Mouse (Mus musculus): ENCODE data around the gene L3mbtl1.

The L3mbtl1 gene

DNA sequence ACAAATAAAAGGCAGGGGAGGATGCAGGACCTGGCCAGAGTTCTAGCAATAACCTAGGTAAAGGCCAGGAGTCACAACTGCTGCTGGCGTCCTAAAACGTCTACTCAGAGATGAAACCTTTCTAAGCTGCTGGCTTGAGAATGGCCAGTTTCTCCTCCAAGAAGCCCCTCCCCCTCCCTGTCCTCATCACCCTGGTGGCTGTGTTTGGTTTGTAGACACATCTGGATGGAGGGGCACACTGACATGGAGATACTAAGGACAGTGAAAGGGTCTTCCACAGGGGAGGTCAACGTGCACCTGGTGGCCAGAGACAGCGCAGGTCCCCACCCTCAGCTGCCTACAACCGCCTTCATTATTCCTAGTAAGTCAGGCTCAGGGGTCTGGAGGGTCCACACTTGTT, 3.7 kb downstream of the L3mbtl1 start:
- DNase-seq: no peak

DNA sequence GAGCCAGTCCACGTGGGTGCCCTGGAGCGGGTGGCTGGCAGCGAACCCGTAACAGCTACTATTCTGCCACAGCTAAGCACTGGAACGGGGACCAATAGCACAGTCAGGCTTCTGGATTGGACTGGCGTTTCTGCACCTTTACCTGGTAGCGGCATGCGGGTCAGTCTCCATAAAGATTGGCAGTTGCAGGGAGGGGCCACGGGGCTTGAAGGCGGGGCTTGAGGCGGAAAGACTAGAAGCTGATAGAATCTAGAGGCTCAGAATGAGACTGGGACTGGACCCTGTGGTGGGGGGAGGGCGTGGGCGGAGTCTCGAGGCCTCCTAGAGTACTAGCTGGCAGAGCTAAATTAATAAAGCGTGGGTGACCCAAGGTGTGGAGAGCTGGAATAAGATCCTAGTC, 4.5 kb downstream of the L3mbtl1 start:
- DNase-seq: peak; percentile 32 to 50

DNA sequence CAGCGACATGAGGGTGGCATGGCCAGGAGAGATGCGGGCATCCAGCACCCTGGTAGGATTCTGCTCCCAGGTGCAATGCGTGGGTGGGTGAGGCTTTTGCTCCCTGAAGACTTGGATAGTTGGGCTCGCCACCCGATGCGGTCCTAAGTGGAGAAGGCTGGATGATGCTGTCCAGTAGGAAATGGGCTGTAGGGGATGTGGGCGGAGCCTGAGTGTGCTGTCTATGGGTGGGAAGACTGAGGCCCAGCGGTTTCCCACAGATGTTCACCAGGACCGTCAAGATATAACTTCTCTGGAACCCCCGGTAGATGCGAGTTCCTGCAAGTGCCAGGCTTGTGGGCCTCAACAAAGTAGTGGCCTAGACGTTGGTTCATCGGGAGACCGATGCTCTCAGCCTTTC, 4.9 kb downstream of the L3mbtl1 start:
- DNase-seq: no peak

DNA sequence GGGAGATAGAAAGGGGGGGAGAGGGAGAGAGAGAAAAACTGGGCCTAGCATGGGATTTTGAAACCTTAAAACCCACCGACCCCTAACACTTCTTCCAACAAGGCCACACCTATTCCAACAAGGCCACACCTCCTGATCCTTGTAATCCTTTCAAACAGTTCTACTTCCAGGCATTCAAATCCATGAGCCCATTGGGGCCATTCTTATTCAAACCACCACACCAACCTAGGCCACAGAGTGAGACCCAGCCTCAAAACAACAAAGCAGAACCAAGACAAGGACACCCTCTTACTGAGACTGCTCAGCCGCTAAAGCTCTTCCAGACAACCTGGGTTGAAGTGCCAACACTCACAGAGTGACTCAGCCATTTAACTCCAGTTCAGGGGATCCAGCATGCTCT, 7.5 kb downstream of the L3mbtl1 start:
- no peak for DNase-seq

- DNase-seq: no peak
These were observed 13.6 kb downstream of the L3mbtl1 start for GRCm38 (mm10) chr2:162956843-162957242.

DNA sequence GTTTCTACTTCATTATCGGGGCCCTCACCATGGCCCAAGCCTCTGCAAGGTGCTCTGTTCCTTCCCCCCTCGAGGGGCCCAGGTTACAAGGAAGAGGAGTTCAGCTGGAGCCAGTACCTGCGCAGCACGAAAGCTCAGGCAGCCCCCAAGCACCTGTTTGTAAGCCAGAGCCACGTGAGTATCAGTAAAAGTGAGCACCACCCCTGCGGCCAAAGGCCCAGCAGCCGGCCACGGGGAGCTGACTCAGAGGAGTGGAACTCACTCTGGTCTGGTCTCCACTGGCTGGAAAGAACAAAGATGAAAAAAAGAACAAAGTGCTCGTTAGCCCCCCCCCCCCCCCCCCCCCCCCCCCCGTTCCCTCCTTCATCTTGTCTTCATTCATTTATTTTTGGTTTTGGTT, 18.0 kb downstream of the L3mbtl1 start:
- DNase-seq: no peak

DNA sequence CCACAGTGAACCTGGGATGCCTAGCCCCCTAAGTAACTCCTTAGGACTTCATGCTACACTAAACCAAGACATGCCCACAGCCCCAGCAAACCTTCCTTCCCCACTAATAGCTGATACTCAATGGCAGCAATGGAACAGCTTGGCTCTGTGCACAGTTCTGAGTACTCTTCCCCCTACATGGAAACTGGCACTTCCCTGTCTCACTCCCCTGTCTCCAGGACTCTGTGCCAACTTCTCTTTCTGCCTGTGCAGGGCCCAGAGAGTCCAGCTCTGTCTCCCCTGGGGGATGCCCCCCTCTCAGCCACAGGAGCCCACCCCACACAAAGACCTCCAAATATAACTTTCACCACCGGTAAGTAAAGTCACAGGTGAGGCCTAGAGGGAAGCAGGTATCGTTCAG, 23.5 kb downstream of the L3mbtl1 start:
- no peak for DNase-seq

GRCm38 (mm10) chr2:162968357-162968756, 25.1 kb downstream of the L3mbtl1 start:
- peak; percentile 31 to 42 for DNase-seq

- DNase-seq: no peak
These were observed 25.8 kb downstream of the L3mbtl1 start for GRCm38 (mm10) chr2:162969101-162969500.

DNA sequence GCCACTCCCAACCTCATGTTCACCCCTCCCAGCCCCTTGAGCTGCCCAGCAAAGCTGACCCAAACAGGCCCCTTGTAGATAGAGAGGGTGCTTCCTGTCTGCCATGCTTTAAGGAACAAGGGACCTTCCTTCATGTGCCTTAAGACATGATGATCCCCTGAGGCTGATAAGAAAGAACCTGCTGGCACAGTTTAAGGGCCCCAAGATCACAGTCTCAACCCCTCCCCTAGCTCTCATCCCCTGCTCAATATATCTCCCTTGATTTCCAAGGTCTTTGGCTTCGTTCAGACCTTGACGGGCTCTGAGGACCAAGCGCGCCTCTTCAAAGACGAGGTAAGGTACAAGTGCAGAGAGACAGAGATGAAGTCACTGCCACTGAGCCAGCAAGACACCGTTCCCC, 27.6 kb downstream of the L3mbtl1 start:
- no peak for DNase-seq

GRCm38 (mm10) chr2:162972752-162973151, 29.5 kb downstream of the L3mbtl1 start:
- DNase-seq: no peak

DNA sequence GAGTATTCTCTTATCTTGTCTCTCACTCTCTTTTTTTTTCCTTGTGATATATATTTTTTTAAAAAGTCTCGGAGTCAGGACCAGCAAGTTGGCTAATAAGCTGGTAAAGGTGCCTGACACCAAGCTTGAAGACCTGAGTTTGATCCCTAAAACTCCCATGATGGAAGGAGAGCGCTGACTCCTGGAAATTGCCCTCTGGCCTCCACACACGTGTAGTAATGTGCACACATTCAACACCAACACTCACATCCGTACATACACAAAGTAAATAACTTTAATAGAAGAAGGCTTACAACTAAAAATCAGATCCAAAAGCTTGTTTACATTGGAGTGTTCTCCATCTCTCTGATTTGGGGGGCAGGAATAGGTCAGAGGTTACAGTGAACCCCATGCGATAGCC, 29.9 kb downstream of the L3mbtl1 start:
- DNase-seq: no peak

GRCm38 (mm10) chr2:162973637-162974036, 30.4 kb downstream of the L3mbtl1 start:
- DNase-seq: no peak

DNA sequence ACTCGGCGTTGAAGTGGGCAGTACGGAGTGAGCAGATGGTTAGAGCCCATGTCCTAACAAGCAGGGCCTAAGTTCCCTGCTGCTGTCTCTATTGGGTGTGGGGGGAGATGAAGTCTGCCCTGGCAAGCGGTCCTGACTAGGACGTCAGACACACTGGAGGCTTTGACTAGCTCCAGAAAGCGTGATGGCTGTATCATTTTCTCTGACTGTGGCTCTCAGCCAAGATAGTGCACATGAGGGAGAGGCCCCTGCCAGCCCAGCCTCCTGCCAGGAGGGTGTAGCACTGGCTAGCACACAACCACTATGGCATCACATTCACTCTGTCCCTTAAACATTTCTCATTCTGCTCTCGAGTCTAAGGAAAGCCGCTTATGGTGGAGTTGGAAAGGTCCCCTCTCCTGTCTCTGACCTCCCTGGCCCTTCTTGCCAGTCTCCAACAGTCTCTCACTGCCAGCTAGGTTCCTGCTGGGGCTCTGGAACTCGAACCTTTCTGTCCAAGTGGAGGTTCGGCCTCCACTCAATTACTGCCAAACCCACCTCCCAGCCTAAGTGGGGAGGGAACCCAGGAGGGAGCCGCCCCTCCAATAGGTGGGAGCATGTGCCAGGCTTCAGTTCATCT, 32.0 kb downstream of the L3mbtl1 start:
- peak in 1 of 2 experiments; percentile 14 for DNase-seq

DNA sequence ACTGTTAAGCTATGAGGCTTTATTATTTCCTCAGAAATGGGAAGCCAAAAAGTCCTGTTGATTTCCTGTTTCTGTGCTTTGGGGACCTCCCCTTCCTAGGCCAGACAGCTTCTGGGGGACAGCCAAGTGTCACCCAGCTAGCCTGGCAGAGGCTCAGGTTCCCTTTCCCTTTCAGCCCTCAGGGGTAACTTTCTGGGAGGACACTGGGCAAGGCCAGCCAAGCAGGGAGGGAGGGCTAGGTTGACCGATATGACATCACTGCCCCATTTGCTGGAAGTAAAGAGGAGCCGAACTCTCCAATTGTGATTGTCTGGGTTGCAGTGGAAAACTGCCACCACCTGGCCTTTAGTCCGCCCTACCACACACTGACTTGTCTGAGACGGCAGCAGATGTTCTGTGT, 32.7 kb downstream of the L3mbtl1 start:
- peak in 1 of 2 experiments; percentile 6 for DNase-seq

DNA sequence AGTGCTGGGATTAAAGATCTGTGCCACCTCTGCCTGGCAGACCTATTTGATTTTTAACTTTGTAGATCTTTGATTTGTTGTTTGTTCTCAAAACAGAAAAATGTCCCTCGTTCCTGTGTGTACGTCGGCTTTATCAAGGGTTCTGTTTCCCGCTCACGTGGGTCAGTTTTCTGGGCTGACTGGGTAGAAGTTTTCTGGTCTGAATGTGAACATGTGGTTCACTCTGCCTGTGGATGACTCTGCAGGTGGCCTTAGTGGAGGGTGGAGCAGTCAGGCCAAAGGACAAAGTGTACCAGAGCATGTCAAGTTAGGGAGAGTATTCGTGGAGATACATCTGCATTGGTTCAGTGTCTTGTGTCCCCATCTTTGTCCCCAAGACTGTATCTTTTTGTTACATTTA, 41.1 kb downstream of the L3mbtl1 start:
- DNase-seq: no peak

DNA sequence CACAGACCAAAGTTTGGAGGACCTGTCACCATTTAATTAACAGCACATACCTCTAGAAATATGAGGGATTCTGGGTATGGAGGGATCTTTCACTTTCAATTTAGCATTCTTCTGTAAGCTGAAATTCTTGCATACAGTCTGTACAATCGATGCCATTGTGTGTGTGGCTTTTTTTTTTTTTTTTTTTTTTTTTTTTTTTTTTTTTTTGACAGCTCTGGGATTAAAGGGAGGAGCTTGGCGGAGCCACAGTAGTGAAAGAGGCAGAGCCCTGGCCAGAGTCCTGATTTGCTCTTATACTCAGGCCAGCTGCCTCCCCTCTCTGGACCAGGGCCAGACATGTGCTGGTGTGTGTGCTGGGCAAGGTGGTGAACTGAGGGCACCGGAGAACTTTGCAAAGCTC, 42.7 kb downstream of the L3mbtl1 start:
- DNase-seq: no peak

GRCm38 (mm10) chr2:162986764-162987163, 43.5 kb downstream of the L3mbtl1 start:
- no peak for DNase-seq

- DNase-seq: no peak
These were observed 43.9 kb downstream of the L3mbtl1 start, which contains the start of gene Sgk2 for GRCm38 (mm10) chr2:162987218-162987617. Gene Sgk2 (plus strand): TSS chr2:162987330.

GRCm38 (mm10) chr2:162988235-162988634, 45.0 kb downstream of the L3mbtl1 start:
- no peak for DNase-seq

- no peak for DNase-seq
These were observed 48.3 kb downstream of the L3mbtl1 start for GRCm38 (mm10) chr2:162991394-162992083.

GRCm38 (mm10) chr2:162992084-162992437, 48.8 kb downstream of the L3mbtl1 start:
- no peak for DNase-seq

DNA sequence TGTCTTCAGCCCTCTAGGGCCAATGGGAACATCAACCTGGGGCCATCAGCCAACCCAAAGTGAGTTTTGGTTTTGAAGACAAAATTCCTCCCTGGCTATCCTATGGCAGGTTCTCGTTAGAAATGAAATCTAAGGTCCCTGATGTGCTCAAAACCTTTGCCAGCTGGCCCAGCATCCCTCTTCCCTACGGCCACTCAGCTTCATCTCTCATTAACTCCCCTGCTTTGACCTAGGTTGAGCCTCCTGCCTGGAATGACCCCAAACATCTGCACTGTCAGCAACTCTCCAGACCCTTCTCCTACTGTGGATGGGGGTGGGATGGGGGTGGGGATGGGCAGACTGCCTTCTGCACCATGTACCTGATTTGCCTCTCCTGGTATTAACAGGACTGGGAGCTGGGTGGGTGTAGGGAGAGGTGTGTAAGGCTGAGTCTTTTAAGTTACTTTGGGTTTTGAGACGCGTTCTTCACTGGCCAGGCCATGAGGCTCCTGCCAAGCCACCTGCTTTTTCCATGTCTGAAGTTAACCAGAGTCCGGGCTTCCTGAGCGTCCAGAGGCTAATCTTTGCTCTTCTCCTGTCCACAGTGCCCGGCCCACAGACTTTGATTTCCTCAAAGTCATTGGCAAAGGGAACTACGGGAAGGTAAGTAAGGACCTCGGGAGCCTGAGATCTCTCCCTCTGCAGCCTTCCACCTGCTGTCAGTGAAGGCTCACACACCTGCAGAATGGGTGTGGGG, 50.8 kb downstream of the L3mbtl1 start:
- DNase-seq: no peak
